Mouse (Mus musculus) hindbrain, embryonic 14.5 days (tissue): Measurements from ENCODE around the gene Napsa. TPM values are rescaled to one million over a fixed set of nuclear protein-coding genes. Genes with fewer than 3 reads are reported as not detected.

Experiments used
- ATAC-seq: fragments of 200-750 bp; cut with Nextera tagmentation; 2 replicates; pipeline ENCODE4 v1.8.0; 2017; ENCODE audit warnings: moderate number of reproducible peaks, mild to moderate bottlenecking, moderate TSS enrichment, moderate library complexity; ENCODE audit not compliant: low FRiP score
- DNase-seq: peaks from one replicate; pipeline ENCODE4 v3.0.0-alpha.2; 2015; ENCODE audit warnings: low spot score
- H3K27ac ChIP-seq: fragments of 300-500 bp; sonication (generic); 2 replicates; pipeline ENCODE4 v1.5.1; 2014; ENCODE audit warnings: mild to moderate bottlenecking, moderate library complexity
- H3K27me3 ChIP-seq: fragments of 300-500 bp; sonication (generic); 2 replicates; pipeline ENCODE4 v1.6.1; 2014; ENCODE audit warnings: mild to moderate bottlenecking, low read length, mixed read lengths; ENCODE audit not compliant: control insufficient read depth, insufficient read depth
- H3K36me3 ChIP-seq: fragments of 300-500 bp; sonication (generic); replicated peaks from 2 replicates; pipeline ENCODE4 v1.6.1; 2014; ENCODE audit not compliant: control insufficient read depth, insufficient read depth
- H3K4me1 ChIP-seq: fragments of 300-500 bp; sonication (generic); replicated peaks from 2 replicates; pipeline ENCODE4 v1.6.1; 2014; ENCODE audit warnings: antibody characterized with exemption, low read length, mixed read lengths; ENCODE audit not compliant: control insufficient read depth, insufficient read depth
- H3K4me2 ChIP-seq: fragments of 300-500 bp; sonication (generic); replicated peaks from 2 replicates; pipeline ENCODE4 v1.6.1; 2014; ENCODE audit warnings: mild to moderate bottlenecking, moderate library complexity
- H3K4me3 ChIP-seq: fragments of 300-500 bp; sonication (generic); replicated peaks from 2 replicates; pipeline ENCODE4 v1.5.1; 2014; ENCODE audit warnings: mild to moderate bottlenecking, low read length
- H3K9ac ChIP-seq: fragments of 300-500 bp; sonication (generic); 2 replicates; pipeline ENCODE4 v1.6.1; 2014
- H3K9me3 ChIP-seq: fragments of 300-500 bp; sonication (generic); 2 replicates; pipeline ENCODE4 v1.6.1; 2016; ENCODE audit warnings: low read length; ENCODE audit not compliant: control insufficient read depth
- WGBS: fragments of 180-500 bp; shearing (Covaris S2); extraction: QIAGEN DNeasy Blood & Tissue Kit; methylation state at CpG from one replicate; pipeline ENCODE4 v1.1.7; 2014; 5-methylcytosine and 5-hydroxymethylcytosine counted together
- polyA plus RNA-seq: library from polyadenylated mRNA; unstranded; fragments of >200 nt; fragmentation: Nextera tagmentation; extraction: Ambion mirVana; gene quantifications from 2 replicates; pipeline ENCODE4 v1.2.1, GENCODE M21; 2014

The Napsa gene
- polyA plus RNA-seq = 0.81 and 1.0 TPM in 2 replicates

GRCm38 (mm10) chr7:44572213-44572701 is at the start of gene Napsa:
Gene Napsa, plus strand, starts transcription at chr7:44572380.
- Histone ChIP-seq H3K4me2 (no peak within 1 kb of the TSS), H3K9ac (no peak within 1 kb of the TSS), H3K36me3 (no peaks in the 10 kb centered on the region), H3K27ac (no peak within 1 kb of the TSS), H3K27me3 (no peaks in the 10 kb centered on the region), H3K4me3 (no peak within 1 kb of the TSS), H3K4me1 (no peaks in the 10 kb centered on the region), H3K9me3 (no peaks in the 10 kb centered on the region)
- 20% methylated on average over 7 of the region's 7 CpGs for WGBS
- ATAC-seq (no peak), DNase-seq (no peak)

- no peaks in the 10 kb centered on the region for H3K9me3 ChIP-seq
- no peak for ATAC-seq
- WGBS = 82% methylated on average over 2 of the region's 2 CpGs
- peaks cover 25% of the 10 kb centered on the region for H3K27me3 ChIP-seq
- H3K4me2 ChIP-seq = no peak overlapping the region
- no peak for DNase-seq
- H3K27ac ChIP-seq = no peak overlapping the region
- no peaks in the 10 kb centered on the region for H3K4me1 ChIP-seq
- no peaks in the 10 kb centered on the region for H3K36me3 ChIP-seq
- H3K9ac ChIP-seq = no peak overlapping the region
- no peak overlapping the region for H3K4me3 ChIP-seq
Observed at GRCm38 (mm10) chr7:44523056-44523455, 49.1 kb upstream of the Napsa start.

- Histone ChIP-seq H3K9me3 (no peaks in the 10 kb centered on the region), H3K36me3 (no peaks in the 10 kb centered on the region), H3K4me3 (no peak within 1 kb of the TSS), H3K4me2 (peak within 1 kb of the TSS; percentile 26; the same call in 1 of the 2 replicates), H3K4me1 (no peaks in the 10 kb centered on the region), H3K9ac (0 out of 2 replicates have a peak within 1 kb of the TSS, but pooled peaks have one; percentile 6), H3K27me3 (peaks cover 35% of the 10 kb centered on the region), H3K27ac (no peak within 1 kb of the TSS)
- 40% methylated on average over 12 of the region's 12 CpGs for WGBS
- no peak for ATAC-seq
- no peak for DNase-seq
Observed at GRCm38 (mm10) chr7:44524502-44524901, 47.7 kb upstream of the Napsa start, which contains the start of gene Mybpc2. Gene Mybpc2, minus strand, starts transcription at chr7:44524656.

- DNase-seq = peak; percentile 34
- H3K9ac ChIP-seq = no peak overlapping the region
Observed at GRCm38 (mm10) chr7:44525126-44525832, 46.9 kb upstream of the Napsa start.

GRCm38 (mm10) chr7:44526414-44527154 is 45.6 kb upstream of the Napsa start:
- Histone ChIP-seq H3K9ac (no peak overlapping the region), H3K27ac (no peak overlapping the region), H3K27me3 (peaks cover 32% of the 10 kb centered on the region), H3K36me3 (no peaks in the 10 kb centered on the region), H3K4me3 (no peak overlapping the region), H3K4me2 (no peak overlapping the region), H3K4me1 (no peaks in the 10 kb centered on the region), H3K9me3 (no peaks in the 10 kb centered on the region)
- ATAC-seq = no peak
- DNase-seq = no peak
- 90% methylated on average over 14 of the region's 14 CpGs for WGBS

More at GRCm38 (mm10) chr7:44525126-44525832, 46.9 kb upstream of the Napsa start:
- no peak for ATAC-seq
- H3K27ac ChIP-seq = no peak overlapping the region
- peaks cover 35% of the 10 kb centered on the region for H3K27me3 ChIP-seq
- H3K4me3 ChIP-seq = no peak overlapping the region
- peak overlapping the region; percentile 26; the same call in 1 of the 2 replicates for H3K4me2 ChIP-seq
- H3K9me3 ChIP-seq = no peaks in the 10 kb centered on the region
- no peaks in the 10 kb centered on the region for H3K36me3 ChIP-seq
- H3K4me1 ChIP-seq = no peaks in the 10 kb centered on the region
- WGBS = 11% methylated on average over 22 of the region's 22 CpGs

GRCm38 (mm10) chr7:44527483-44528398 is 44.4 kb upstream of the Napsa start:
- 7% methylated on average over 40 of the region's 40 CpGs for WGBS
- DNase-seq = peak; percentile 78
- Histone ChIP-seq H3K9ac (peak overlapping the region; percentile 37; the same call in 1 of the 2 replicates), H3K4me3 (peak overlapping the region; percentile 24), H3K36me3 (no peaks in the 10 kb centered on the region), H3K9me3 (no peaks in the 10 kb centered on the region), H3K4me2 (peak overlapping the region; percentile 50), H3K27me3 (peaks cover 24% of the 10 kb centered on the region), H3K27ac (no peak overlapping the region), H3K4me1 (no peaks in the 10 kb centered on the region)
- 0 out of 2 replicates have a peak, but pooled peaks have one; percentile 34 for ATAC-seq

- Histone ChIP-seq H3K27me3 (peaks cover 10% of the 10 kb centered on the region), H3K36me3 (no peaks in the 10 kb centered on the region), H3K9ac (no peak overlapping the region), H3K27ac (no peak overlapping the region), H3K4me2 (no peak overlapping the region), H3K4me3 (no peak overlapping the region), H3K9me3 (no peaks in the 10 kb centered on the region), H3K4me1 (no peaks in the 10 kb centered on the region)
- 66% methylated on average over 5 of the region's 5 CpGs for WGBS
- DNase-seq (no peak), ATAC-seq (no peak)
Observed at GRCm38 (mm10) chr7:44529518-44529917, 42.7 kb upstream of the Napsa start.

GRCm38 (mm10) chr7:44530507-44530906 is 41.7 kb upstream of the Napsa start:
- Histone ChIP-seq H3K4me3 (no peak overlapping the region), H3K27ac (no peak overlapping the region), H3K4me1 (no peaks in the 10 kb centered on the region), H3K4me2 (no peak overlapping the region), H3K9me3 (no peaks in the 10 kb centered on the region), H3K9ac (no peak overlapping the region), H3K36me3 (no peaks in the 10 kb centered on the region), H3K27me3 (peaks cover 10% of the 10 kb centered on the region)
- DNase-seq = no peak
- ATAC-seq = no peak
- WGBS = 77% methylated on average over 3 of the region's 3 CpGs
